Mouse (Mus musculus) forebrain, embryonic 13.5 days (tissue): Measurements from ENCODE around the gene Gm10134. TPM values are rescaled to one million over a fixed set of nuclear protein-coding genes. Genes with fewer than 3 reads are reported as not detected.
"Not testable (repeated sequence)": the region's sequence is repeated elsewhere in the genome, so short reads cannot be mapped to it uniquely, and the experiment has no call there.

Source experiments
- ATAC-seq: fragments of 200-750 bp; cut with Nextera tagmentation; 2 replicates; pipeline ENCODE4 v1.8.0; 2017
- H3K27ac ChIP-seq: fragments of 300-500 bp; sonication (generic); 2 replicates; pipeline ENCODE4 v1.5.1; 2015; ENCODE audit warnings: inconsistent platforms, mild to moderate bottlenecking, moderate library complexity
- H3K27me3 ChIP-seq: fragments of 300-500 bp; sonication (generic); 2 replicates; pipeline ENCODE4 v1.6.1; 2015; ENCODE audit warnings: mild to moderate bottlenecking, inconsistent platforms
- H3K36me3 ChIP-seq: fragments of 300-500 bp; sonication (generic); 2 replicates; pipeline ENCODE4 v1.6.1; 2015; ENCODE audit warnings: mild to moderate bottlenecking, inconsistent platforms; ENCODE audit not compliant: poor library complexity, severe bottlenecking
- H3K4me1 ChIP-seq: fragments of 300-500 bp; sonication (generic); 2 replicates; pipeline ENCODE4 v1.6.1; 2015; ENCODE audit warnings: inconsistent platforms
- H3K4me2 ChIP-seq: fragments of 300-500 bp; sonication (generic); 2 replicates; pipeline ENCODE4 v1.6.1; 2015; ENCODE audit warnings: inconsistent platforms, mild to moderate bottlenecking, moderate library complexity
- H3K4me3 ChIP-seq: fragments of 300-500 bp; sonication (generic); 2 replicates; pipeline ENCODE4 v1.5.1; 2015; ENCODE audit warnings: mild to moderate bottlenecking, inconsistent platforms
- H3K9ac ChIP-seq: fragments of 300-500 bp; sonication (generic); 2 replicates; pipeline ENCODE4 v1.6.1; 2015; ENCODE audit warnings: mild to moderate bottlenecking, inconsistent platforms
- H3K9me3 ChIP-seq: fragments of 300-500 bp; sonication (generic); replicated peaks from 2 replicates; pipeline ENCODE4 v1.6.1; 2016; ENCODE audit warnings: inconsistent platforms
- WGBS: fragments of 180-500 bp; shearing (Covaris S2); methylation state at CpG from one replicate; pipeline ENCODE4 v1.1.7; 2015; 5-methylcytosine and 5-hydroxymethylcytosine counted together
- polyA plus RNA-seq: library from polyadenylated mRNA; unstranded; fragments of >200 nt; fragmentation: Nextera tagmentation; extraction: Ambion mirVana; gene quantifications from 2 replicates; pipeline ENCODE4 v1.2.1, GENCODE M21; 2015

The Gm10134 gene
- polyA plus RNA-seq = 0.53 and 0.76 TPM in 2 replicates

DNA sequence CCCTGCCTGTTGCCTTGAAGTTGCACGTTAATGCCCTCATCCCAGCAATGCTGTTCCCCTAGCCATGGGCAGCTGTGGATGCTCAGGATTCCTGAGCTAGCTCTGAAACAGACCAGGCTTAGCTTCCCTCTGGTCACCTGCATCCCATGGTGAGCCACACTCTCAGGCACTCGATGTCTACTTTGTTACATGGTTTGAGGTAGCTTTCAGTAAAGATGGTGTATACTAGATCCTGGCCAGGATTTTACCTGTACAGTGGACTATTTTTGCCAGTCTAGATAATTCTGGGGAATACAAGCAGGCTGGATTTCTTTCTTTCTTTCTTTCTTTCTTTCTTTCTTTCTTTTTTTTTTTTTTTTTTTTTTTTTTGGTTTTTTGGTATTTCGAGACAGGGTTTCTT lies at the start of gene Gm10134:
Gene Gm10134 (plus strand): TSS at position 301 of the 400 bp plus-strand sequence.
- ATAC-seq = no peak
- Histone ChIP-seq H3K9me3 (no peaks in the 10 kb centered on the region), H3K4me2 (no peak within 1 kb of the TSS), H3K27ac (no peak within 1 kb of the TSS), H3K4me3 (no peak within 1 kb of the TSS), H3K36me3 (no peaks in the 10 kb centered on the region), H3K27me3 (no peaks in the 10 kb centered on the region), H3K4me1 (no peaks in the 10 kb centered on the region), H3K9ac (no peak within 1 kb of the TSS)
- WGBS = 78% methylated on average over 3 of the region's 3 CpGs

- 74% methylated on average over 1 of the region's 1 CpGs for WGBS
- H3K9me3 ChIP-seq = no peaks in the 10 kb centered on the region
- H3K36me3 ChIP-seq = peaks cover 26% of the 10 kb centered on the region
- no peak for ATAC-seq
- H3K4me2 ChIP-seq = no peak overlapping the region
- H3K27me3 ChIP-seq = no peaks in the 10 kb centered on the region
- H3K9ac ChIP-seq = no peak overlapping the region
- H3K4me1 ChIP-seq = no peaks in the 10 kb centered on the region
- no peak overlapping the region for H3K27ac ChIP-seq
- H3K4me3 ChIP-seq = no peak overlapping the region
These were observed 49.3 kb upstream of the Gm10134 start for GRCm38 (mm10) chr2:28456616-28457015.

- Histone ChIP-seq H3K27me3 (peaks cover 7% of the 10 kb centered on the region; the same call in 1 of the 2 replicates), H3K27ac (no peak overlapping the region), H3K4me3 (no peak overlapping the region), H3K9ac (no peak overlapping the region), H3K36me3 (peaks cover under 1% of the 10 kb centered on the region), H3K4me1 (peaks cover 16% of the 10 kb centered on the region), H3K9me3 (no peaks in the 10 kb centered on the region), H3K4me2 (no peak overlapping the region)
- no peak for ATAC-seq
- 47% methylated on average over 3 of the region's 3 CpGs for WGBS
These were observed 42.0 kb upstream of the Gm10134 start for GRCm38 (mm10) chr2:28463919-28464318.

GRCm38 (mm10) chr2:28464919-28465318 lies 41.0 kb upstream of the Gm10134 start:
- no peak overlapping the region for H3K9ac ChIP-seq
- 84% methylated on average over 9 of the region's 9 CpGs for WGBS
- H3K9me3 ChIP-seq = no peaks in the 10 kb centered on the region

DNA sequence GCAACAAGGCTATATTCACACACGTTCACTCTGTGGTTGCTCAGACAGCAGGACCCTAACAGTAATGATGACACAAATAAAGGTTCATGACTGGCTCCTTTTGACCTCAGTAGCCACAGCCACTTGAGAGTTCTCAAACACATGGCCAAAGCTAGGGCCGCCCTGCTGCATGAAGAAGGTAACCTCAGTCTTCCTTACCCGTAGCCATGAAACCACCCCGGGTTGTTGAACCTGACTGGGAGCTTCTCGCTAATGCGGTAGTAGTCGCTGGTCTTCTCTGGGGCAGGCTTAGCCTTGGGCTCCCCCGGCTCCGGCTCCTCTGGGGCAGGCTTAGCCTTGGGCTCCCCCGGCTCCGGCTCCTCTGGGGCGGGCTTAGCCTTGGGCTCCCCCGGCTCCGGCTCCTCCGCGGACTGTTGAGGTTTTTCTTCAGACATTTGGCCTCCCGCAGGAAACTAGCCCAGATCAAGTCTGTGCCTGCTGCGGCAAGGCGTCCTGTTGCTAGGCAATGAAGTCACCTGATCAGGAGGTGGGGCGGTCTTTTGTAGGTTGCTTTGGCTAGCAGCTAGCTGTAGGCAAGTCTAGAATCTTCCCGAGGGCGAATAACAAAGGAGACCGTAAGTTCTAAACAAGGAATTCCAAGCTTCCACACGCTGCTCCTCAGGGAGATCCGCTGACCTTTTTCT lies 39.9 kb upstream of the Gm10134 start, which contains the start of gene 1700007K13Rik:
Gene 1700007K13Rik (minus strand): TSS at position 497 of the 683 bp plus-strand sequence.
- Histone ChIP-seq H3K36me3 (peaks cover 21% of the 10 kb centered on the region), H3K4me2 (peak within 1 kb of the TSS; percentile 55), H3K9me3 (no peaks in the 10 kb centered on the region), H3K27me3 (peaks cover 7% of the 10 kb centered on the region; the same call in 1 of the 2 replicates), H3K27ac (0 out of 2 replicates have a peak within 1 kb of the TSS, but pooled peaks have one; percentile 7), H3K9ac (0 out of 2 replicates have a peak within 1 kb of the TSS, but pooled peaks have one; percentile 17), H3K4me3 (peak within 1 kb of the TSS; percentile 15; the same call in 1 of the 2 replicates), H3K4me1 (peaks cover 20% of the 10 kb centered on the region)
- 5% methylated on average over 25 of the region's 25 CpGs for WGBS
- peak; percentile 68 for ATAC-seq

More at GRCm38 (mm10) chr2:28464919-28465318, 41.0 kb upstream of the Gm10134 start:
- no peak overlapping the region for H3K27ac ChIP-seq
- ATAC-seq = no peak
- no peak overlapping the region for H3K4me3 ChIP-seq
- H3K4me2 ChIP-seq = no peak overlapping the region
- peaks cover 7% of the 10 kb centered on the region; the same call in 1 of the 2 replicates for H3K27me3 ChIP-seq
- peaks cover 20% of the 10 kb centered on the region for H3K4me1 ChIP-seq
- H3K36me3 ChIP-seq = peaks cover 11% of the 10 kb centered on the region

DNA sequence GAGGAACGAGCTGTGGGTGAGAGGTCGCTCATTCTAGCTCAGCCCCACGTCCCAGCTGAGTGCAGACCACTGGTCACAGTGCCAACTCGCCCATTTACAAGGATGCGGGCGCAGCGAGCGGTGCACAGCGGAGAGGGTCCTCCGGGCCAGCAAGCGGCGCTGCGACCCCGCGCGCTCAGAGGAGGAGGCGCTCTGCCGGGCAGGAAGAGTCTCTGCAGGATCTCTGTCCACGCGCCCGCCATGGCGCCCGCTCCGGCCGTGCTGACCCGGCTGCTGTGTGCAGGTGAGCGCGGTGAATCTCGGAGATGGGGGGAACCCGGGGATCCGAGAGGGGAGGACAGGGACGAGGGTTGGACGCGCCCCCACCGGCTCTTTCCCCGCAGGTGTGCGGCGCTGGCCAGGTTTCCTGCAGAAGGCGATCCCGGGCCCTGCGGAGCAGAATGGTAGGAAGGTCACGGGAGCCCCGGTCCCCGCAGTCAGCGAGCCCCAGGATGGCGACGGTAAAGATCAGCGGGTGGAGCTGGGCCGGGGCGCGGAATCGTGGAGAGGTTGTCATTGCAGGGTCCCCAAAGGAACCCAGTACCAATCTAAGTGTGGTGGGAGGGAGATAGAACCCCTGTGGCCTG lies 37.9 kb upstream of the Gm10134 start, which contains the start of gene Mrps2:
Gene Mrps2 (plus strand): TSS at position 207 of the 626 bp plus-strand sequence.
- Histone ChIP-seq H3K4me3 (peak within 1 kb of the TSS; percentile 96), H3K27me3 (peaks cover 7% of the 10 kb centered on the region; the same call in 1 of the 2 replicates), H3K9ac (peak within 1 kb of the TSS; percentile 98), H3K4me1 (peaks cover 20% of the 10 kb centered on the region), H3K36me3 (peaks cover 40% of the 10 kb centered on the region), H3K4me2 (peak within 1 kb of the TSS; percentile 83), H3K9me3 (peaks cover 8% of the 10 kb centered on the region), H3K27ac (no peak within 1 kb of the TSS)
- under 1% methylated on average over 49 of the region's 52 CpGs for WGBS
- peak; percentile 93 for ATAC-seq

DNA sequence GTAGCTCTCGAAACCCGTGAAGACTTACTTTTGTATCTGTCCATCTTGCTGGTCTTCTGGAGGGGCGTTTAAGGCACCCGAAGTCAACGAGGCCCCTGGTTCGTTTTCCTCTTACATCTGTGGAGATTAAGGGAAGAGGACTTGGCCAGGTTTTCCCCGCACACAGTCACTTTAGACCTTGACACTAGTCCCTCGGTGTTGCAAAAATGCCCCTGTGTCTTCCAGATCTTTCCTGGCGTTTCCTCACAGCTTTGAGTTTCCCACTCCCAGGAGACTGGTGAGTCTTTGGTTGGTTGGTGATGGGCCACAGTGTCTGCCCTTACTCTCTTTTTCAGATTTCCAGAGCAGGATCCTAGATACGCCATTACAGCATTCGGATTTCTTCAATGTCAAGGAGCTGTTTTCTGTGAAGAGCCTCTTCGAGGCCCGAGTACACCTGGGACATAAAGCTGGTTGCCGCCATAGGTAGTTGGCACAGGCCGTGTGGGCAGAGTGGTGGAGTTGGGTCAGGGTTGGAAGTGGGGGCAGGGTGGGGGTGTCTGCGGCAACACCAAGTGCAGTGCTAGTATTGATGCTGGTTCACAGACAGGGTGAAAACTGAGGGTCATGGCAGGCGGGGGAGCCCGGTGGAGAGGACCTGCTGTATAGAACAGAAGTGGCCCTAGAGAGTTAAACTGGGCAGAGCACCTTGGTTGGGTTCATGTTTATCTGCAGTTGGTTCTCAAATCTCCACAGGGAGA lies 37.2 kb upstream of the Gm10134 start:
- peak overlapping the region; percentile 83 for H3K4me2 ChIP-seq
- no peak overlapping the region for H3K27ac ChIP-seq
- H3K9me3 ChIP-seq = peaks cover 11% of the 10 kb centered on the region
- ATAC-seq = no peak
- H3K9ac ChIP-seq = peak overlapping the region; percentile 98
- H3K36me3 ChIP-seq = peaks cover 44% of the 10 kb centered on the region
- peak overlapping the region; percentile 96 for H3K4me3 ChIP-seq
- peaks cover 20% of the 10 kb centered on the region for H3K4me1 ChIP-seq
- H3K27me3 ChIP-seq = peaks cover 7% of the 10 kb centered on the region; the same call in 1 of the 2 replicates
- WGBS = 55% methylated on average over 18 of the region's 18 CpGs

GRCm38 (mm10) chr2:28469461-28469860 lies 36.4 kb upstream of the Gm10134 start:
- no peak overlapping the region for H3K9ac ChIP-seq
- peaks cover 7% of the 10 kb centered on the region; the same call in 1 of the 2 replicates for H3K27me3 ChIP-seq
- 97% methylated on average over 14 of the region's 14 CpGs for WGBS
- no peak overlapping the region; the same call in 1 of the 2 replicates for H3K4me2 ChIP-seq
- ATAC-seq = no peak
- H3K4me3 ChIP-seq = peak overlapping the region; percentile 96; the same call in 1 of the 2 replicates
- peaks cover 44% of the 10 kb centered on the region for H3K36me3 ChIP-seq
- H3K4me1 ChIP-seq = peaks cover 20% of the 10 kb centered on the region
- no peak overlapping the region for H3K27ac ChIP-seq
- peaks cover 11% of the 10 kb centered on the region for H3K9me3 ChIP-seq

- WGBS = 97% methylated on average over 2 of the region's 2 CpGs
- ATAC-seq = no peak
These were observed 35.3 kb upstream of the Gm10134 start for GRCm38 (mm10) chr2:28470591-28470990.

DNA sequence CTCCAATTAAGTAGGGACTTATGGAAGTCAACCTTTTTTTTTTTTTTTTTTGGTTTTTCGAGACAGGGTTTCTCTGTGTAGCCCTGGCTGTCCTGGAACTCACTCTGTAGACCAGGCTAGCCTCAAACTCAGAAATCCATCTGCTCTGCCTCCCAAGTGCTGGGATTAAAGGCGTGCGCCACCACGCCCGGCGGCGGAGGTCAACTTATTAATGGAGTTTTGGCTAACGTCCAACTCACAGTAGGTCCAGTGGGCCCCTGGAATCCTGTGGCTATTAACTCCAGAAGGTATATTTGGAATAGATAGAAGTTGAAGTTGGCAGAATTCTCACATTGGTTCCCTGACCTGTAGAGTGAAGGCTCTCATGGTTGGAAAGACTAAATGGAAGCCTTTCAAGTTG lies 33.9 kb upstream of the Gm10134 start:
- H3K4me1 ChIP-seq = peaks cover 11% of the 10 kb centered on the region
- ATAC-seq = not testable (repeated sequence)

More at GRCm38 (mm10) chr2:28470591-28470990, 35.3 kb upstream of the Gm10134 start:
- Histone ChIP-seq H3K4me3 (no peak overlapping the region), H3K9ac (no peak overlapping the region), H3K27ac (no peak overlapping the region), H3K9me3 (peaks cover 11% of the 10 kb centered on the region), H3K27me3 (no peaks in the 10 kb centered on the region), H3K4me2 (no peak overlapping the region), H3K36me3 (peaks cover 44% of the 10 kb centered on the region), H3K4me1 (peaks cover 20% of the 10 kb centered on the region)

GRCm38 (mm10) chr2:28477993-28478392 lies 27.9 kb upstream of the Gm10134 start:
- H3K9ac ChIP-seq, H3K9me3 ChIP-seq, H3K4me1 ChIP-seq, H3K27me3 ChIP-seq, H3K4me2 ChIP-seq, H3K4me3 ChIP-seq, H3K27ac ChIP-seq, ATAC-seq, H3K36me3 ChIP-seq: not testable (repeated sequence)
- WGBS = 88% methylated on average over 5 of the region's 5 CpGs

More for the DNA sequence above, 33.9 kb upstream of the Gm10134 start:
- H3K4me3 ChIP-seq, H3K27ac ChIP-seq, H3K9ac ChIP-seq, H3K27me3 ChIP-seq, H3K4me2 ChIP-seq: not testable (repeated sequence)
- Histone ChIP-seq H3K9me3 (peaks cover 11% of the 10 kb centered on the region), H3K36me3 (peaks cover 44% of the 10 kb centered on the region)
- 92% methylated on average over 8 of the region's 8 CpGs for WGBS
